Mouse (Mus musculus) embryonic facial prominence, embryonic 13.5 days (tissue): Measurements from ENCODE around the gene Frk. TPM values are rescaled to one million over a fixed set of nuclear protein-coding genes. Genes with fewer than 3 reads are reported as not detected.

Experiments
- ATAC-seq: fragments of 200-750 bp; cut with Nextera tagmentation; 2 replicates; pipeline ENCODE4 v1.8.0; 2017; ENCODE audit warnings: low read depth; ENCODE audit not compliant: insufficient number of reproducible peaks, insufficient read depth, low FRiP score, low TSS enrichment
- H3K27ac ChIP-seq: fragments of 300-500 bp; sonication (generic); 2 replicates; pipeline ENCODE4 v1.5.1; 2015; ENCODE audit warnings: moderate library complexity, mild to moderate bottlenecking, inconsistent platforms
- H3K27me3 ChIP-seq: fragments of 300-500 bp; sonication (generic); 2 replicates; pipeline ENCODE4 v1.6.1; 2015; ENCODE audit warnings: mild to moderate bottlenecking, inconsistent platforms
- H3K36me3 ChIP-seq: fragments of 300-500 bp; sonication (generic); 2 replicates; pipeline ENCODE4 v1.6.1; 2015; ENCODE audit warnings: mild to moderate bottlenecking, inconsistent platforms
- H3K4me1 ChIP-seq: fragments of 300-500 bp; sonication (generic); 2 replicates; pipeline ENCODE4 v1.6.1; 2015; ENCODE audit warnings: inconsistent platforms
- H3K4me2 ChIP-seq: fragments of 300-500 bp; sonication (generic); 2 replicates; pipeline ENCODE4 v1.6.1; 2015; ENCODE audit warnings: moderate library complexity, mild to moderate bottlenecking, inconsistent platforms
- H3K4me3 ChIP-seq: fragments of 300-500 bp; sonication (generic); 2 replicates; pipeline ENCODE4 v1.5.1; 2015; ENCODE audit warnings: mild to moderate bottlenecking, inconsistent platforms
- H3K9ac ChIP-seq: fragments of 300-500 bp; sonication (generic); 2 replicates; pipeline ENCODE4 v1.6.1; 2015; ENCODE audit warnings: mild to moderate bottlenecking, inconsistent platforms
- H3K9me3 ChIP-seq: fragments of 300-500 bp; sonication (generic); 2 replicates; pipeline ENCODE4 v1.6.1; 2016; ENCODE audit warnings: inconsistent platforms
- WGBS: fragments of 180-500 bp; shearing (Covaris S2); methylation state at CpG from one replicate; pipeline ENCODE4 v1.1.7; 2015; ENCODE audit warnings: mixed read lengths; 5-methylcytosine and 5-hydroxymethylcytosine counted together
- polyA plus RNA-seq: library from polyadenylated mRNA; unstranded; fragments of >200 nt; fragmentation: Nextera tagmentation; extraction: Ambion mirVana; gene quantifications from 2 replicates; pipeline ENCODE4 v1.2.1, GENCODE M21; 2015

Frk gene
- polyA plus RNA-seq, 1 experiment from 2014 or later = 18.0 TPM

DNA sequence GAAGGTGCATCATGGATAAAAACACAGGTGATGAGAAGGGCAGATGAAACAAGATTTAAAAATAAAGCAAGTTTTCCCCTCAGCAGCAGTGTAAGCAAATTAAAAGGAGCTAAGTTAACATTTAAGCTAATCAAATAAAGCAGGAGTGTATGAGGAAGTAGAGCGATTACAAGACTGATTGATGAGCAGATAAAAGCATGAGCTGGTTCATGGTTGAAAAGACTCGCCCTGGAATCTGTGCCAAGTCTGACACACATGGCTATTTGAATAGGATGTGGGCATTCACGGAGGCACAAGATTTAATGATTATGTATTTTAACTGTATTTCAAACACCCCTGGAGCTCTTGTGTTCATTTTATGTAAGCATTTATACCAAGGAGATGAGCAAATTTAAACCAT lies 28.0 kb downstream of the Frk start:
- Histone ChIP-seq H3K9ac (no peak overlapping the region), H3K27me3 (no peaks in the 10 kb centered on the region), H3K4me3 (no peak overlapping the region), H3K27ac (no peak overlapping the region), H3K36me3 (no peaks in the 10 kb centered on the region), H3K9me3 (no peaks in the 10 kb centered on the region), H3K4me2 (no peak overlapping the region), H3K4me1 (peaks cover 11% of the 10 kb centered on the region)
- 68% methylated on average over 3 of the region's 3 CpGs for WGBS
- no peak for ATAC-seq

DNA sequence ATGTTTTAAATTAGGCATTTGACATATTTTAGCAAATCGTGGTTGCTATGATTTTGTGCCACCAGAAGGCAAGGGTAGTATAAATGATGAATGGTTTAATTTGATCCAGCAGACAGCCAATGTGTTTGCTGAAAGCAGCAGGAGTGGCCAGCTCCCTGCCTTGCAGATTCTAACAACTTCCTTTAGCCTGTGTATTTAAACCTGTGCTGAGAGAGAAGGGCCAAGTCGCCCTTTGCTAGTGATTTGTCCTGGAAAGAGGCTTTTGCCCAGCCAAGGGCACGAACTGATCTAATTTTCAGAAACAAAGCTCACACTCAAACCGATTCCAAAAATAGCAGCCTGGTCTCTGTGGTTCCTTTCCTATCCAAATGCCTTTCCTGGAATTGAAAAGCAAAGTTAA lies 29.4 kb downstream of the Frk start:
- H3K4me3 ChIP-seq = no peak overlapping the region
- H3K9ac ChIP-seq = no peak overlapping the region
- no peaks in the 10 kb centered on the region for H3K36me3 ChIP-seq
- peaks cover 11% of the 10 kb centered on the region for H3K4me1 ChIP-seq
- no peaks in the 10 kb centered on the region for H3K27me3 ChIP-seq
- WGBS = 24% methylated on average over 4 of the region's 4 CpGs
- H3K9me3 ChIP-seq = no peaks in the 10 kb centered on the region
- no peak for ATAC-seq
- H3K4me2 ChIP-seq = peak overlapping the region; percentile 17; the same call in 1 of the 2 replicates
- no peak overlapping the region for H3K27ac ChIP-seq

DNA sequence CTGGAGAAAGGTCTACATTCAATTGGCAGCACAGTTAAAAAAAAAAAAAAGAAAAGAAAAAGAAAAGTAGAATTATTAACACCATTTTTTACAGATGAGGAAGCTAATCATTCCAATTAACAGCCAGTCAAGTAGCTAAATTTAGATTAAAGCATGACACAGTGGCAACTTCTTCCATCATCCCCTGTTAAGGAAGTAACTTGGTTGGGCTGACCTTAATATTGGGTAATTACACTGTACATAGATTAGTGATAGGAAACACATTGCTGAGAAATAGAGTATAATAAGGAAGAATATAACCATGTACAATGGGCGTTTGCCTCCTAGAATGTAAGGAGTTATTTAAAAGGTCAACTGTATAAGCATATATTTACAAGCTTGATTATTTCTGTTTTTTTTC lies 42.4 kb downstream of the Frk start:
- Histone ChIP-seq H3K4me3 (no peak overlapping the region), H3K9ac (no peak overlapping the region), H3K9me3 (no peaks in the 10 kb centered on the region), H3K4me1 (no peaks in the 10 kb centered on the region), H3K36me3 (no peaks in the 10 kb centered on the region), H3K27me3 (no peaks in the 10 kb centered on the region), H3K27ac (no peak overlapping the region), H3K4me2 (no peak overlapping the region)
- WGBS = 80% methylated on average over 1 of the region's 1 CpGs
- no peak for ATAC-seq

DNA sequence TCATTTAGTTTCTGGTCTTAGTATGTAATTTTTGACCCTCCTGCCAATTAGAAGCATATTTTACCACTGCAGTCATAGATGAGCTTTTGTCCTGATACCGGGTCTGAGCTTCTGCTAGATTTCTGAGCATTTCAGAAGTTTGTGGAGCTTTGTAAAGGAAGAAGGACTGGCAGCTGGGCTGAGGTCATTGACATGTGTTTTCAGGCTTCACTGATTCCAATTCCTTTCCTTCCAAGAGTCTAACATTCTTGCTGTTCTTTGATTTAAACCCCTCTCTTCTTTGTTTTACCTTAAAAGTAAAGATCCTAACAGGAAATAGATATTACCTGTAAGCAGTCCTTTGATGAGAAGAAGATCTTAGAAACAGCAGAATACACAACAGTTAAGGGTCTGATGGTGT lies 48.6 kb downstream of the Frk start:
- no peak for ATAC-seq
- H3K4me2 ChIP-seq = no peak overlapping the region
- no peak overlapping the region for H3K9ac ChIP-seq
- H3K4me3 ChIP-seq = no peak overlapping the region
- H3K27ac ChIP-seq = peak overlapping the region; percentile 48; the same call in 1 of the 2 replicates
- H3K9me3 ChIP-seq = no peaks in the 10 kb centered on the region
- no peaks in the 10 kb centered on the region for H3K27me3 ChIP-seq
- 34% methylated on average over 1 of the region's 1 CpGs for WGBS
- H3K4me1 ChIP-seq = 0 out of 2 replicates have a peak, but pooled peaks cover 2% of the 10 kb centered on the region
- no peaks in the 10 kb centered on the region for H3K36me3 ChIP-seq

DNA sequence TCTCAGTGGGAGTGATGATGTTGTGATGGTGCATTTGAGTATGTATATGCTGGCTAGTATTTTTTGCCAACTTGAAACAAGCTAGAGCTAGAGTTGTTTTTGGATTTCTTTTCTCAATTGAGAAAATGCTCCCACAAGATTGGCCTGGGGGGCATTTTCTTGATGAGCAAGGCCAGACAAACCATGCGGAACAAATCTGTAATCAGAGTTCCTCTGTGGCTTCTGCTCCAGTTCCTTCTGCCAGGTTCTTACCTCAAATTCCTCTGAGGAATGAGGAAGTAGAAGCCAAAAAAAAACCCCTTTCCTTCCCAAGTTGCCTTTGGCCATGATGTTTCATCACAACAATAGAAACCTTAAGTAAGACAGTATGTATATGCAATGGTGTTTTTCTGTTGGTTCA lies 49.3 kb downstream of the Frk start:
- Histone ChIP-seq H3K9me3 (no peaks in the 10 kb centered on the region), H3K4me2 (no peak overlapping the region), H3K27me3 (no peaks in the 10 kb centered on the region), H3K27ac (peak overlapping the region; percentile 48; the same call in 1 of the 2 replicates), H3K4me3 (no peak overlapping the region), H3K9ac (no peak overlapping the region), H3K36me3 (no peaks in the 10 kb centered on the region), H3K4me1 (0 out of 2 replicates have a peak, but pooled peaks cover 2% of the 10 kb centered on the region)
- 32% methylated on average over 1 of the region's 1 CpGs for WGBS
- no peak for ATAC-seq

DNA sequence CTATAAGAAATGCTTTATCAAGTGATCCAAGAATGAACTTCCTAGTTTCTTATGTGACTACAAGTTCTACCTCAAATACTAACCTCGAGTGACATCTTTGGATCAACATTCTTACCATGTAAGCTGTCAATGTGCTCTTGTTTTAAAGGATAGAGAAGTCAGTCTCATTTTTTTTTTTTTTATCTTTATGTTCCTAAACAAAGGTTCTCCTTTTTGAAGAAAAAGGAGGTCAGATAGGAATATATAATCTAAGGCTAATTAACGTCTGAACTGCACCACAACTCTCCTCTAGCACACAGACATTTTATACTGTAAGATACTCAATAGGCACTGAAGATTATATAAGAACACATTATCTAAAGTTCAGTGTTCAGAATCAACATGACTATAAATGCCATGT lies 57.5 kb downstream of the Frk start:
- no peak overlapping the region for H3K27ac ChIP-seq
- H3K9ac ChIP-seq = no peak overlapping the region
- WGBS = 84% methylated on average over 2 of the region's 2 CpGs
- no peak for ATAC-seq
- no peaks in the 10 kb centered on the region for H3K9me3 ChIP-seq
- no peaks in the 10 kb centered on the region for H3K4me1 ChIP-seq
- no peak overlapping the region for H3K4me3 ChIP-seq
- H3K36me3 ChIP-seq = no peaks in the 10 kb centered on the region
- H3K27me3 ChIP-seq = no peaks in the 10 kb centered on the region
- H3K4me2 ChIP-seq = no peak overlapping the region

DNA sequence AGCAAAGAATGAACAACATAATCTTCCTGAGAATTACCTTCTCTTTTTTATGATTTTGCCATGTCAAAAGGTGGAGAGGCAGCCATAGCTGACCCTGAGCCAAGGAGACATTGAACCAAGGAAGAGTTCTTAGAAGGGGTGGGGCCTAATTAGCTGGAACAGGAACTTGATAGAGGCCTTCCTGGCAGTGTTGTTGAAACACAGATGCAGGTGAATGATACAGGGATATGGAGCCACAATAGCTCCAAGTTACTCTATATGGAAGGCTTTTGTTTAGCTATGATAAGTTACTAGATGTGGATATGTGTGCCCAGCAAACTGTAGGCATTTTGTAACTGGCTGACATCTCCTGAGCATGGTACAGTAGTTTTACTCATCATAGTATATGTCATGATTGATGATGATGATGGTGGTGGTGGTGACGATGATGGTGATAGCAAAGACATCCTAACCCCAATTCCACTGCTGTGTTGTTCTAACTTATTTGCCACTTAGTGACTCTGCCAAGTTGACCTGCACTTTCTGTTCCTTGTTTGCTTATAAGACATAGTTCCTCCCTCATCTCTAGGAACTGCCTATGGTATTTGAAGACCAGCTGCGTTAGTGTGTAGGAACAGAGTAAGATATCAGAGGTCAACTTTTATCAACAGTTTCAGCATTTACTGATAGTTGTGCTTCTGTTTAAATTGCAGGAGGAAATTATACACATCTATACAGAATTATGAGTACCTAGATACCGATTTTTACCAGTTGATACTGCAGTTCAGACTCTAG lies 58.7 kb downstream of the Frk start:
- Histone ChIP-seq H3K27ac (no peak overlapping the region), H3K27me3 (no peaks in the 10 kb centered on the region), H3K9ac (no peak overlapping the region), H3K4me3 (no peak overlapping the region), H3K36me3 (no peaks in the 10 kb centered on the region), H3K9me3 (no peaks in the 10 kb centered on the region), H3K4me1 (no peaks in the 10 kb centered on the region), H3K4me2 (no peak overlapping the region)
- WGBS = 86% methylated on average over 3 of the region's 3 CpGs
- ATAC-seq = no peak

DNA sequence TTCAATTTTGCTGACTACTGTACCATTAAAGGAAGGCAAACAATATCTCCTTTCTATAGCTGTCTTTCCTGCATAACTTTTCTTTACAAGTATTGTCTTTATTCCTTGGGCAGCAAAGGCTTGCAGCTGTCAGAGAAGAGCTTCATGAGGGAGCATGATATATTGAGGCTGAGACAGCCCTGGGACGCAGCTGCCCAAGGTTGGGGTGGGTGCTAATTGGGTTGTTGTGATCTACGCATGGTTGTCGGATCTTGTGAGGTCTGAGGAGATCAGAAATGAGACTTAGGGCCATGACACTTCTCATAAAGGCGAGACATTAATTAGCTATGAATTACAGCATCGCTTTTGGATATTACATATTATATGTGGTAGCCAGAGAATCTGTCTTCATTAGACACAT lies 67.4 kb downstream of the Frk start:
- 81% methylated on average over 5 of the region's 5 CpGs for WGBS
- H3K9me3 ChIP-seq = no peaks in the 10 kb centered on the region

DNA sequence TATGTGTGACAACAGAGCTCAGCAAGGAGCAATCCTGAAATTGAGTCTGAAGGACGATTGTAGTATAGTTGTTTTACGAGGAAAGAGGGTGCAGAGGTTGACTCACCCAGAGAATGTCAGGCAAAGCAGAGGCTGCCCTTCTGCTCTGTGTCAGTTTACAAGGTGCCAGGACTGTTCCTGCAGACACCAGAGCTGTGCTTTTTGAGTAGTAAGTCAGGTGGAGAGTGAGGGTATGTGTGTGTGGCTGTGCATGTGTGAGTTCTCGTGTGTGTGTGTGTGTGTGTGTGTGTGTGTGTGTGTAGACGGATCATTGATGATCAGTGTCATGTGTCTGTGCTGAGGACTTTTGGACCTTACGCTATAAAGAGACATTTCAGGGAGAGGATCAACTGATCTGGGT lies 68.4 kb downstream of the Frk start:
- Histone ChIP-seq H3K9ac (no peak overlapping the region), H3K4me2 (no peak overlapping the region), H3K9me3 (no peaks in the 10 kb centered on the region), H3K4me3 (no peak overlapping the region), H3K36me3 (no peaks in the 10 kb centered on the region), H3K4me1 (no peaks in the 10 kb centered on the region), H3K27me3 (no peaks in the 10 kb centered on the region), H3K27ac (no peak overlapping the region)
- no peak for ATAC-seq
- WGBS = 77% methylated on average over 5 of the region's 5 CpGs

More for the DNA sequence above, 67.4 kb downstream of the Frk start:
- H3K4me2 ChIP-seq = no peak overlapping the region
- H3K4me3 ChIP-seq = no peak overlapping the region
- H3K36me3 ChIP-seq = no peaks in the 10 kb centered on the region
- no peak overlapping the region for H3K9ac ChIP-seq
- no peak for ATAC-seq
- no peak overlapping the region for H3K27ac ChIP-seq
- H3K4me1 ChIP-seq = no peaks in the 10 kb centered on the region
- H3K27me3 ChIP-seq = no peaks in the 10 kb centered on the region

DNA sequence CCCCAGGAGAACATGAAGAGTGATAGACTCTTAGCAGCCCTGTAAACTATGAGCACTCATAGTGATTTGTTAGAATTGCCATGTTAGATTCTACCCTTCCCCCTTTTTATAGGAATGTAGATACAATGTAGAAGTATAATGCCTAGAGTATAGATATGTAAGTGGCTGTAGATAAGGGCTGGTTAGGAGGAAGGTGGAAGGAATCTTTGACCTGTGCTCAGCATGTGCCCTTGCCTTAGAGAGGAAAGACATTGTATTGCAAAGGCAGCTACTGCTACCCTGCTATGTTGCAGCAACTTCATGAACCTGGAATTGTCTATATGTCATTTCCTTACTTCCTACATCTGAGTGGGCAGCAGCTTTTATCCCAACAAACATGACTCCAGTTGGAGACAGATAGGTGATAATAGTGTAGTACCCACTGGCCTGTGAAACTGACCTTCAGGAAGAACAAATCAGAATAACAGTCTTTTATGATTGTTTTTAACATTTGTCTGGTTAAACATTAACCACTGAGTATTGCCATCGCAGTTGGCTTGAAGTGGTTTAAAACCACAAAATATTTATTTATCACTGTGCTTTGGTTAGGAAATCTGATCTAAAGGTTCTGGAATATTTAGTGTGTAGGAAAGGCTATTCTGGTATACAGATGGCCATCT lies 80.4 kb downstream of the Frk start:
- Histone ChIP-seq H3K27me3 (no peaks in the 10 kb centered on the region), H3K9ac (no peak overlapping the region), H3K36me3 (0 out of 2 replicates have a peak, but pooled peaks cover 6% of the 10 kb centered on the region), H3K9me3 (no peaks in the 10 kb centered on the region), H3K4me1 (no peaks in the 10 kb centered on the region), H3K4me2 (no peak overlapping the region), H3K27ac (no peak overlapping the region), H3K4me3 (no peak overlapping the region)
- no peak for ATAC-seq
- WGBS = 87% methylated on average over 1 of the region's 1 CpGs

DNA sequence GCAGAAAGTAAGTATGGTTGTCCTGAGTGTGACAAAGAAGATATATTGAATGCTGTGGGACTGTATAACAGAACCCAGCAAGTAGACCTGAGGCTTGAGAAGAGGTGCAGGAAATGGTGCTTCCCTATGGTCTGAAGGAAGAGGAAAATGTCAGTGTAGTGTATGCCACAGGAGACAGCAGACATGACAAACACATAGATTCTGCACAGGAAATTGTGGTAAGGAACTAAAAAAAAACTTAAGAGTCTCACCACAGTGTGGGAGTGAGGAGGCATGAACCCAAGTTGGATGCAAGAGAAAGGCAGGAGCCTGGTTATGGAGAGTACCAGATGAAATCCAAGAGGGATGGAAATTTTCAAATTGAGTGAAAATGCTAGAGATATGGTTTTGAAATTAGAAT lies 132.3 kb downstream of the Frk start:
- Histone ChIP-seq H3K9ac (no peak overlapping the region), H3K4me2 (no peak overlapping the region), H3K27ac (no peak overlapping the region), H3K27me3 (no peaks in the 10 kb centered on the region), H3K9me3 (no peaks in the 10 kb centered on the region), H3K4me3 (no peak overlapping the region), H3K36me3 (no peaks in the 10 kb centered on the region), H3K4me1 (no peaks in the 10 kb centered on the region)
- ATAC-seq = no peak

DNA sequence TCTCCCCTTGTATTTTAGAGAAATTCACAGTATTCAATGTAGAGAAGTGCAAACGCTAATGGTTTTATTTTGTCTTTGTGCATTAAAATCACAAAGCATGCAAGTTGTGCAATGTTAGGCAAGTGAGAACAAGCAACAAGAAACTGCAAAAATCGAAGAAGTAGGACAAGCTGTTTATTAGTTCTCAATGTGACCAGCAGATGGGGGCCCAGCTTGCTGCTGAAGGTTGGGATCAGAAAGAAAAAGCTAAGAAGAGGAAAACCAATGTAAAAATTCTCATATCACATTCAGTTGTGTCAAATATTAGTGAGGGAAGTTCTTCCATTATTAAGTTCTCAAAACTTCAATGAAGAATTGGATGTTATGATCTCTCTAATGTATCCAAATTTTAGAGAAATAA lies 134.0 kb downstream of the Frk start:
- WGBS = 61% methylated on average over 2 of the region's 2 CpGs
- no peak overlapping the region for H3K9ac ChIP-seq
- H3K27ac ChIP-seq = no peak overlapping the region
- no peak overlapping the region for H3K4me3 ChIP-seq
- ATAC-seq = no peak
- no peak overlapping the region for H3K4me2 ChIP-seq
- no peaks in the 10 kb centered on the region for H3K27me3 ChIP-seq
- H3K36me3 ChIP-seq = no peaks in the 10 kb centered on the region
- no peaks in the 10 kb centered on the region for H3K9me3 ChIP-seq
- H3K4me1 ChIP-seq = no peaks in the 10 kb centered on the region
